Mouse (Mus musculus) adrenal gland, postnatal 25 days (tissue): ENCODE data around the gene Hint1. TPM values are rescaled to one million over a fixed set of nuclear protein-coding genes. Genes with fewer than 3 reads are reported as not detected.

ENCODE experiments used
- DNase-seq: peaks from one replicate; pipeline ENCODE4 v3.0.0; 2021; ENCODE audit warnings: mixed read lengths
- total RNA-seq: library from RNA; stranded (reverse); gene quantifications from 2 replicates; pipeline ENCODE4 v1.2.3, GENCODE M21; 2021

The Hint1 gene
- total RNA-seq, 1 experiment from 2014 or later: 386 TPM

GRCm38 (mm10) chr11:54861471-54862420 lies 4.4 kb upstream of the Hint1 start:
- no peak for DNase-seq

GRCm38 (mm10) chr11:54862621-54863520 lies 3.3 kb upstream of the Hint1 start:
- peak; percentile 45 for DNase-seq

- DNase-seq: no peak
Measured at GRCm38 (mm10) chr11:54865330-54866085, 675 bp upstream of the Hint1 start.

- peak; percentile 22 for DNase-seq
Measured at GRCm38 (mm10) chr11:54867049-54867385, 834 bp downstream of the Hint1 start.

- DNase-seq: no peak
Measured at GRCm38 (mm10) chr11:54867903-54868434, 1.8 kb downstream of the Hint1 start.

- no peak for DNase-seq
Measured at GRCm38 (mm10) chr11:54868445-54868844, 2.3 kb downstream of the Hint1 start.

- DNase-seq: no peak
Measured at GRCm38 (mm10) chr11:54869318-54869717, 3.1 kb downstream of the Hint1 start.

- DNase-seq: peak; percentile 37
Measured at GRCm38 (mm10) chr11:54871831-54872537, 5.8 kb downstream of the Hint1 start.

- DNase-seq: no peak
Measured at GRCm38 (mm10) chr11:54876031-54876430, 9.8 kb downstream of the Hint1 start.

GRCm38 (mm10) chr11:54878893-54879292 lies 12.7 kb downstream of the Hint1 start:
- DNase-seq: no peak

- peak; percentile 24 for DNase-seq
Measured at GRCm38 (mm10) chr11:54879434-54879833, 13.3 kb downstream of the Hint1 start.

- no peak for DNase-seq
Measured at GRCm38 (mm10) chr11:54879922-54880321, 13.7 kb downstream of the Hint1 start.

- no peak for DNase-seq
Measured at GRCm38 (mm10) chr11:54881051-54881474, 14.9 kb downstream of the Hint1 start.

- DNase-seq: peak; percentile 47
Measured at GRCm38 (mm10) chr11:54882671-54883070, 16.5 kb downstream of the Hint1 start.

- DNase-seq: no peak
Measured at GRCm38 (mm10) chr11:54884197-54884828, 18.1 kb downstream of the Hint1 start.

- DNase-seq: peak; percentile 44
Measured at GRCm38 (mm10) chr11:54884937-54885336, 18.8 kb downstream of the Hint1 start.

GRCm38 (mm10) chr11:54885406-54885805 lies 19.2 kb downstream of the Hint1 start:
- DNase-seq: no peak

GRCm38 (mm10) chr11:54887927-54888326 lies 21.7 kb downstream of the Hint1 start:
- DNase-seq: no peak

GRCm38 (mm10) chr11:54891341-54891740 lies 25.2 kb downstream of the Hint1 start:
- no peak for DNase-seq

- no peak for DNase-seq
Measured at GRCm38 (mm10) chr11:54892091-54892490, 25.9 kb downstream of the Hint1 start.

- no peak for DNase-seq
Measured at GRCm38 (mm10) chr11:54894589-54894988, 28.4 kb downstream of the Hint1 start.
